17 mouse cellular contexts compared by ENCODE assay signal in the genomic region with DNA sequence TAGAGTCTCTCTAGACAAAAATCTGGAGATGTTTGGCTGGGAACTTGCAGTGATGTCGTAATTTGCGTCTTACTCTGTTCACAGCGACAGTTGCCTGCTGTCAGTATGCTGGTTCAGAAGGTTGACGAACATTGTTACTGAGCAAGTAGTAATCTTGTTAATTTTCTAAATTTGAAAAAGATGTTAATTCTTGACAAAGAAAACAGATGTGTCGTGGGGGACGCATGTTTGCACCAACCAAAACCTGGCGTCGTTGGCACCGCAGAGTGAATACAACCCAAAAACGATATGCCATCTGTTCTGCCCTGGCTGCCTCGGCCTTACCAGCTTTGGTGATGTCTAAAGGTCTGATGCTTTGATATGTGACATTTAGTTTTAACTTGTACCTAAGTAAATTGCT. TPM values are rescaled to one million over a fixed set of nuclear protein-coding genes. Genes with fewer than 3 reads are reported as not detected.
DNase-seq lines count a peak whose midpoint lies in the region; ATAC-seq and TF ChIP-seq lines count a peak whose summit lies in the region.
"Had no signal": no experiment of that assay in that cellular context is flagged by ENCODE, and none has a peak within 500 bp of the region (broad histone marks: within the 10 kb centered on the region; RNA-seq: fewer than 3 reads in every experiment).

No protein-coding gene starts in this region.

- intact Hi-C loops in left cerebral cortex, postnatal 36 days (cut with DNase I), result no loop called here

- H3K27me3 ChIP-seq in neural tube, embryonic 15.5 days (replicated peaks), result no peaks in the 10 kb centered on the region
- H3K27me3 ChIP-seq in embryonic facial prominence, embryonic 10.5 days (replicated peaks; ENCODE audit: low read depth, poor library complexity, severe bottlenecking), result no peaks in the 10 kb centered on the region
- H3K27me3 ChIP-seq in myocyte (ENCODE audit: control insufficient read depth, insufficient read depth, insufficient read length), result no peaks in the 10 kb centered on the region
- H3K27me3 ChIP-seq: neural tube, embryonic 13.5 days had no signal

- peaks cover 39% of the 10 kb centered on the region for H3K36me3 ChIP-seq in neural tube, embryonic 15.5 days
- H3K36me3 ChIP-seq in embryonic facial prominence, embryonic 10.5 days (replicated peaks), result peaks cover 52% of the 10 kb centered on the region
- peaks cover 49% of the 10 kb centered on the region for H3K36me3 ChIP-seq in myocyte (ENCODE audit: control insufficient read depth, insufficient read depth)

- H3K4me1 ChIP-seq in neural tube, embryonic 15.5 days, result peaks cover 36% of the 10 kb centered on the region
- peaks cover 33% of the 10 kb centered on the region for H3K4me1 ChIP-seq in embryonic facial prominence, embryonic 10.5 days

- H3K9ac ChIP-seq in neural tube, embryonic 15.5 days (replicated peaks), result no peak overlapping the region
- H3K9ac ChIP-seq: neural tube, embryonic 13.5 days had no signal

- H3K27ac ChIP-seq in neural tube, embryonic 15.5 days (replicated peaks), result no peak overlapping the region
- H3K27ac ChIP-seq in embryonic facial prominence, embryonic 10.5 days (replicated peaks), result no peak overlapping the region
- H3K27ac ChIP-seq: neural tube, embryonic 13.5 days had no signal

- H3K4me2 ChIP-seq in neural tube, embryonic 15.5 days, result 0 out of 2 replicates have a peak overlapping the region, but pooled peaks have one; percentile 91
- H3K4me2 ChIP-seq in myocyte (ENCODE audit: low read depth), result peak overlapping the region; percentile 92
- H3K4me2 ChIP-seq: midbrain, embryonic 11.5 days had no signal

- no peaks in the 10 kb centered on the region for H3K9me3 ChIP-seq in neural tube, embryonic 15.5 days (replicated peaks)
- H3K9me3 ChIP-seq in embryonic facial prominence, embryonic 10.5 days, result no peaks in the 10 kb centered on the region
- H3K9me3 ChIP-seq: neural tube, embryonic 13.5 days had no signal

- no peak overlapping the region for H3ac ChIP-seq in myocyte (ENCODE audit: control insufficient read depth, insufficient read length)

- no peak for TF ChIP-seq POLR2A in myocyte (IDR thresholded peaks at IDR 0.05; ENCODE audit: insufficient read length, low read depth)

- H3K79me2 ChIP-seq in myocyte (ENCODE audit: control insufficient read depth, insufficient read depth), result peaks cover 57% of the 10 kb centered on the region

- no peak for DNase-seq in neural tube, embryonic 10.5 days (ENCODE audit: extremely low spot score, low spot score)
- no peak for DNase-seq in embryonic facial prominence, embryonic 10.5 days (ENCODE audit: low spot score)
- peak; percentile 73 for DNase-seq in layer of hippocampus, adult 9-11 months
- DNase-seq in cerebellum, adult 11-12 months, result no peak
- no peak for DNase-seq in left cerebral cortex, postnatal 36 days (ENCODE audit: low spot score in 2 of 2)
- DNase-seq: adrenal gland, adult 8-10 months; cerebellum, adult 18-20 months; gastrocnemius, postnatal 25 days; heart, postnatal 14 days; right cerebral cortex, postnatal 25 days had no signal

- H3K4me3 ChIP-seq in neural tube, embryonic 15.5 days (replicated peaks), result no peak overlapping the region
- H3K4me3 ChIP-seq in embryonic facial prominence, embryonic 10.5 days, result peak overlapping the region; percentile 74; the same call in 1 of the 2 replicates
- H3K4me3 ChIP-seq in myocyte, result peak overlapping the region; percentile 99

- 90% methylated on average over 11 of the region's 11 CpGs for WGBS in neural tube, embryonic 15.5 days
- WGBS in embryonic facial prominence, embryonic 10.5 days, result 90% methylated on average over 11 of the region's 11 CpGs

- no peak for ATAC-seq in neural tube, embryonic 15.5 days (ENCODE audit: low FRiP score)
- ATAC-seq: lung, postnatal 0 days had no signal

TF ChIP-seq in myocyte, 11 proteins besides CTCF, POLR2A, EP300 and RAD21:
- TF ChIP-seq REST (IDR thresholded peaks at IDR 0.05; ENCODE audit: insufficient read depth, insufficient read length) (no peak), MYOG (IDR thresholded peaks at IDR 0.05; ENCODE audit: control insufficient read depth in 1 of 3, insufficient read depth in 1 of 3, insufficient read length in 2 of 3, low read depth in 2 of 3) (no peak), E2F4 (IDR thresholded peaks at IDR 0.05; ENCODE audit: insufficient read depth) (no peak), TCF12 (IDR thresholded peaks at IDR 0.05; ENCODE audit: insufficient read depth, poor library complexity, severe bottlenecking) (no peak), SRF (IDR thresholded peaks at IDR 0.05; ENCODE audit: control insufficient read depth, insufficient read length, low read depth) (no peak), TCF3 (IDR thresholded peaks at IDR 0.05; ENCODE audit: insufficient read length, low read depth) (no peak), MYOD1 (IDR thresholded peaks at IDR 0.05; ENCODE audit: control insufficient read depth in 1 of 3, insufficient read length in 2 of 3, low read depth in 2 of 3) (no peak), MAX (IDR thresholded peaks at IDR 0.05; ENCODE audit: low read depth) (no peak)

RNA-seq across cellular contexts. Expression of gene Rpl4, which starts 2.2 kb away (rescaled TPM):
- polyA plus RNA-seq in neural tube, embryonic 15.5 days (2015; fragmentation: Nextera tagmentation; extraction: Ambion mirVana), result 564 and 746 TPM in 2 replicates
- 1,235 and 1,262 TPM in 2 replicates for polyA plus RNA-seq in embryonic facial prominence, embryonic 10.5 days (2016; fragmentation: Nextera tagmentation; extraction: Ambion mirVana)
- polyA plus RNA-seq in myocyte (2012; fragmentation: generic; extraction: Trizol), result 1,028 TPM
- 100 to 1,000 TPM; 475 to 553 TPM for total RNA-seq in left cerebral cortex, postnatal 36 days (2021)

RNA-seq across cellular contexts. Expression of gene Zwilch, which starts 2.5 kb away (rescaled TPM):
- 6.0 and 8.1 TPM in 2 replicates for polyA plus RNA-seq in neural tube, embryonic 15.5 days (2015; fragmentation: Nextera tagmentation; extraction: Ambion mirVana)
- polyA plus RNA-seq in embryonic facial prominence, embryonic 10.5 days (2016; fragmentation: Nextera tagmentation; extraction: Ambion mirVana), result 43.7 and 46.1 TPM in 2 replicates
- polyA plus RNA-seq in myocyte (2012; fragmentation: generic; extraction: Trizol), result 7.1 TPM
- 1 to 10 TPM; 2.7 to 4.2 TPM for total RNA-seq in left cerebral cortex, postnatal 36 days (2021)

RNA-seq across cellular contexts. Expression of gene Snapc5, which starts 3.7 kb away (rescaled TPM):
- polyA plus RNA-seq in neural tube, embryonic 15.5 days (2015; fragmentation: Nextera tagmentation; extraction: Ambion mirVana), result 34.9 and 37.1 TPM in 2 replicates
- 29.0 and 31.8 TPM in 2 replicates for polyA plus RNA-seq in embryonic facial prominence, embryonic 10.5 days (2016; fragmentation: Nextera tagmentation; extraction: Ambion mirVana)
- 6.0 TPM for polyA plus RNA-seq in myocyte (2012; fragmentation: generic; extraction: Trizol)
- total RNA-seq in left cerebral cortex, postnatal 36 days (2021), result 10 to 100 TPM; 20.5 to 22.4 TPM

RNA-seq across cellular contexts. Expression of gene Lctl, which starts 58.4 kb away (rescaled TPM):
- not detected in 2 replicates for polyA plus RNA-seq in neural tube, embryonic 15.5 days (2015; fragmentation: Nextera tagmentation; extraction: Ambion mirVana)
- 0.11 TPM in 1 of 2 replicates, not detected in the other for polyA plus RNA-seq in embryonic facial prominence, embryonic 10.5 days (2016; fragmentation: Nextera tagmentation; extraction: Ambion mirVana)
- 0.23 TPM for polyA plus RNA-seq in myocyte (2012; fragmentation: generic; extraction: Trizol)
- not detected for total RNA-seq in left cerebral cortex, postnatal 36 days (2021)
- total RNA-seq: layer of hippocampus, postnatal 25 days had no signal
- polyA plus RNA-seq: embryonic facial prominence, embryonic 14.5 days; lung, postnatal 0 days; midbrain, embryonic 11.5 days; neural tube, embryonic 13.5 days had no signal

RNA-seq across cellular contexts. Expression of gene Uchl4, which starts 59.6 kb away (rescaled TPM):
- 2.3 and 3.2 TPM in 2 replicates for polyA plus RNA-seq in neural tube, embryonic 15.5 days (2015; fragmentation: Nextera tagmentation; extraction: Ambion mirVana)
- 3.9 and 4.4 TPM in 2 replicates for polyA plus RNA-seq in embryonic facial prominence, embryonic 10.5 days (2016; fragmentation: Nextera tagmentation; extraction: Ambion mirVana)
- 0.34 TPM for polyA plus RNA-seq in myocyte (2012; fragmentation: generic; extraction: Trizol)
- total RNA-seq in left cerebral cortex, postnatal 36 days (2021), result 1 to 10 TPM; 2.4 to 2.7 TPM
